Mouse (Mus musculus) ES-E14 (cell line): ENCODE results near the gene Gm4881. TPM values are rescaled to one million over a fixed set of nuclear protein-coding genes. Genes with fewer than 3 reads are reported as not detected.

Experiments used
- DNase-seq: peaks from one replicate; pipeline ENCODE4 v3.0.0-alpha.2; 2013; ENCODE audit warnings: low read depth, low spot score
- H3K27ac ChIP-seq: 2 replicates; pipeline ENCODE4 v1.5.1; 2012; ENCODE audit warnings: low read depth, mild to moderate bottlenecking, low read length, moderate library complexity, mixed read lengths; ENCODE audit not compliant: poor library complexity, insufficient read depth, severe bottlenecking
- H3K36me3 ChIP-seq: 2 replicates; pipeline ENCODE4 v1.6.1; 2012; ENCODE audit warnings: mild to moderate bottlenecking, low read length, moderate library complexity, mixed read lengths; ENCODE audit not compliant: control insufficient read depth, poor library complexity, insufficient read depth, severe bottlenecking
- H3K4me1 ChIP-seq, 2 experiments: fragments of 150-350 bp in 1 of 2; sonication (generic) in 1 of 2; 2 replicates each; pipeline ENCODE4 v1.6.1; 2012; ENCODE audit warnings: low read length in 2 of 2, mild to moderate bottlenecking in 1 of 2, mixed read lengths in 1 of 2; ENCODE audit not compliant: control insufficient read depth in 2 of 2, insufficient read depth in 2 of 2, poor library complexity in 1 of 2
- H3K4me3 ChIP-seq, 2 experiments: fragments of 150-350 bp in 1 of 2; sonication (generic) in 1 of 2; 2 replicates each; pipeline ENCODE4 v1.5.1; 2012; ENCODE audit warnings: low read length in 2 of 2, low read depth in 1 of 2, mild to moderate bottlenecking in 1 of 2, mixed read lengths in 1 of 2; ENCODE audit not compliant: insufficient read depth in 1 of 2, poor library complexity in 1 of 2, severe bottlenecking in 1 of 2
- H3K9ac ChIP-seq: 2 replicates; pipeline ENCODE4 v1.6.1; 2012; ENCODE audit warnings: low read depth, mild to moderate bottlenecking, low read length, mixed read lengths; ENCODE audit not compliant: poor library complexity, insufficient read depth, severe bottlenecking
- H3K9me3 ChIP-seq: fragments of 150-350 bp; sonication (generic); 2 replicates; pipeline ENCODE4 v1.6.1; 2012; ENCODE audit warnings: low read depth, mild to moderate bottlenecking, low read length; ENCODE audit not compliant: control insufficient read depth, insufficient read depth
- CHD2 ChIP-seq: IDR thresholded peaks from 2 replicates; pipeline ENCODE4 v1.6.1; 2014; ENCODE audit warnings: mild to moderate bottlenecking, low read depth, low read length, inconsistent platforms
- HCFC1 ChIP-seq: IDR thresholded peaks from 2 replicates; pipeline ENCODE4 v1.6.1; 2012; ENCODE audit warnings: low read length, inconsistent platforms, borderline replicate concordance; ENCODE audit not compliant: insufficient read depth
- MAFK ChIP-seq: IDR thresholded peaks from 2 replicates; pipeline ENCODE4 v1.6.1; 2014; ENCODE audit warnings: mild to moderate bottlenecking, low read depth, low read length, inconsistent platforms; ENCODE audit not compliant: insufficient read depth
- ZC3H11A ChIP-seq: IDR thresholded peaks from 2 replicates; pipeline ENCODE4 v1.6.1; 2012; ENCODE audit warnings: low read depth, mild to moderate bottlenecking, inconsistent platforms, low read length, borderline replicate concordance
- ZNF384 ChIP-seq: IDR thresholded peaks from 2 replicates; pipeline ENCODE4 v1.6.1; 2012; ENCODE audit warnings: low read depth, low read length, inconsistent platforms
- in situ Hi-C, 2 experiments: fragments of 600-800 bp; cut with MboI; formaldehyde crosslinking; loops; one replicate each; pipeline ENCODE4 v1.15.1; 2025; ENCODE audit warnings: low sequenced_read_pairs in 2 of 2, inconsistent platforms in 1 of 2; ENCODE audit not compliant: unreplicated experiment in 2 of 2
- total RNA-seq: library from RNA; depleted of rRNA; stranded (reverse); fragments of 300-350 nt; gene quantifications from 2 replicates; pipeline ENCODE4 v1.2.3, GENCODE M21; 2012

The Gm4881 gene
- total RNA-seq, 1 experiment, result not detected

DNA sequence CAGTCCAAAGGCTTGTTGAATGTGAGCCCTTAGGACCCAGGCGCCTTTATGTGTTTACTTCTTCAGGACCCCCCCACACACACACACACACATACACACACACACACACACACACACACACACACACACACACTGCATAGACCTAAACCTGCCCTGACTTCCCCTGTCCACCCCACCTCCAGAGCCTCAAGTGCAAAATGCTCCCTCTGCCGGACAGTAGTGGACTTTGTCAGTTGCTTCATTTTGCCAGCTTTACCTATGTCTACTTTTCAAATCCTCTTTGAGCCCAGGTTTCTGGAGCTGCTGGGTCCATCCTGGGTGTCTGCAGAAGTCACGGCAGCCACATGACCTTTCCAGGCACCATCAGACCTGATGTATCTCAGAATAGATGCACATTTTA lies 39.4 kb downstream of the Gm4881 start:
- TF ChIP-seq MAFK (no peak), HCFC1 (no peak), CHD2 (no peak), ZC3H11A (no peak), ZNF384 (no peak)
- Histone ChIP-seq H3K9me3 (no peaks in the 10 kb centered on the region), H3K4me1 (peaks cover 1 to 23% of the 10 kb centered on the region in 2 experiments), H3K27ac (no peak overlapping the region), H3K4me3 (peak overlapping the region; percentile 63 to 93; a peak in 2 of 4 replicates), H3K9ac (no peak overlapping the region), H3K36me3 (peaks cover 14% of the 10 kb centered on the region; the same call in 1 of the 2 replicates)
- no peak for DNase-seq
- in situ Hi-C loops, result no loop called here

DNA sequence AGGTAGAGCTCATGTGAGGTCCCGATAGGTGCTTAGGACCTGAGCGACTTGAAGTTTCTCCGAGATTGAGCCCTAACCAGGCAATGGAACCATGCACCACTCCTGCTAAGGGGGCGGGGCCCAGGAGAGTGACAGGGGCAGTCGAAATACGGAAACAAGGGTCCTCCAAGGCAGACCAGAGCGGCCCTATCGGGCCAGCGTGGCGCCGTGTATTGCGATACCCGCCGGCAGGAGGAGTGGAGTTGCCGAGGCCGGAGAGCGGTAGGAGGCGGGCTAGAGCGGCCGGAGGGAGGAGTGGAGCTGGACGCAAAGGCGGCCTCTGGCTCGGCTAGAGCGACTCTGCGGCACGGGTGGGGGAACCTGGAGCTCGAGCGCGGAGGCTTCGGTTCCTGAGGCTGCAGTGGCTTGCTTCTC lies 40.2 kb downstream of the Gm4881 start:
- Histone ChIP-seq H3K9me3 (no peaks in the 10 kb centered on the region), H3K36me3 (peaks cover 6% of the 10 kb centered on the region; the same call in 1 of the 2 replicates), H3K9ac (peak overlapping the region; percentile 70), H3K27ac (no peak overlapping the region), H3K4me3 (peak overlapping the region; percentile 63 to 93), H3K4me1 (peaks cover 1 to 23% of the 10 kb centered on the region in 2 experiments)
- peak; percentile 92 for DNase-seq
- in situ Hi-C loops, result no loop called here
- no peak for TF ChIP-seq CHD2
- TF ChIP-seq HCFC1, result peak; percentile 74; the same call in 1 of the 2 replicates

DNA sequence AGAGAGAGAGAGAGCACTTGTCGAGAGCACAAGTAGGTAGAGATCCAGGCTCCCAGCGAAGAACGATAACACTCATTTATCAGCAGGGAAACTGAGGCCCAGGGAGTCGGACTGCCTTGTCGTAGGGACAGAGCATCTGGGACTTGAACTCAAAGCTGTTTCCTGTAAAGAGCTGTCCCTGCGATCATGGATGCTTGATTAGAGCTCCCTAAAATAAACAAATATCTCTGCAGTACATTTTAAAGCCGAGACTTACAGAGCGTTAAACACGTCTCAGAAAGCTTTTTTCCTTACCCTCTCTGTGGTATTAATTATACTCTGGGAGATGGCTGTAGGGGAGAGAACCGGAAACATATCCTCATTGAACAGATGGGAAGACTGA lies 40.9 kb downstream of the Gm4881 start:
- no peak overlapping the region for H3K27ac ChIP-seq

DNA sequence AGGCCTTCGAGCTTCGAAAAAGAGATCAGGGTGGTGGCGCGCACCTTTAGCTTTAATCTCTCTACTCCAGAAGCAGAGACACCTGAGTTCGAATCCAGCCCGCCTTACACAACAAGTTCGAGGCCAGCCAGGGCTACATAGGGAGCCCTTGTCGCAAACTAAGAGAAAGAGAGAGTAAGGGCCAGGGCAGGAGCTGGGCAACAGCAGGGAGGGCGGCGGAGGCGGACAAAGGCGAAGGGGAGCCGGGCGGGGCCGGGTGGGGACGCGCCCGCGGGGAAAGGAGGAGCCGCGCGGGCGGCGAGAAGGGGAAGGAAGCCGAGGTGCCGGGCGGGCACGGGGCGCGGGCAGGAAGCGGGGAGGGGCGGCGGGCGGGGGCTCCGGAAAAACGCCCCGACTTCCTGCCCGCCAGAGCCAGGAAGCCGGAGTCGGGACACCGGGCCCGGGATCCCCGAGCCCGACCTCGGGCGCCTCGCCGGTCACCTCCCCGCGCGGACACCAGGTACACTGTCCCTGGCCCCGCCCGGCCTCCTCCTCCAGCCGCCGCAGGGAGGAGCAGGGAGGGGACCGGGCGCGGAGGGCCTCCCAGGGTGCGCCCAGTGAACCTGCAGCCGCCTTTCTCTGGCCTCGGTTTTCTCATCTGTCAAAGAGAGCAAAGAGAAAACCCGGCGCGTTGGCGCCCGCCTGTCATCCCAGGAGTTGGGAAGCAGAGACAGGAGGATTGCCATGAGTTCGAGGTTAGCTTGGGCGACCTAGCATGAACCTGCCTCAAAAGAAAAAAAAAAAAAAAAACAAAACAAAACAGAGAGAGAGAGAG lies 41.5 kb downstream of the Gm4881 start, which contains the start of gene Arhgef1:
Arhgef1 (plus strand) TSS at position 283 of the 814 bp plus-strand sequence.
- DNase-seq, result no peak
- Histone ChIP-seq H3K27ac (no peak within 1 kb of the TSS), H3K4me3 (peak within 1 kb of the TSS; percentile 65 to 93), H3K9ac (peak within 1 kb of the TSS; percentile 50), H3K4me1 (peaks cover 1 to 22% of the 10 kb centered on the region in 2 experiments), H3K36me3 (no peaks in the 10 kb centered on the region), H3K9me3 (no peaks in the 10 kb centered on the region)
- in situ Hi-C loops, result no loop called here
- TF ChIP-seq CHD2 (no peak), ZNF384 (no peak), ZC3H11A (no peak), MAFK (no peak), HCFC1 (no peak)

More for the DNA sequence above, 40.9 kb downstream of the Gm4881 start:
- TF ChIP-seq HCFC1, result no peak
- TF ChIP-seq MAFK, result no peak
- TF ChIP-seq CHD2, result no peak
- TF ChIP-seq ZC3H11A, result no peak
- TF ChIP-seq ZNF384, result no peak
- peaks cover 1% of the 10 kb centered on the region; the same call in 1 of the 2 replicates for H3K36me3 ChIP-seq
- H3K4me1 ChIP-seq, result peaks cover 1 to 24% of the 10 kb centered on the region in 2 experiments
- H3K9ac ChIP-seq, result peak overlapping the region; percentile 45; the same call in 1 of the 2 replicates
- in situ Hi-C loops, result no loop called here
- H3K9me3 ChIP-seq, result no peaks in the 10 kb centered on the region
- no peak for DNase-seq
- peak overlapping the region; percentile 65 to 93; a peak in 3 of 4 replicates for H3K4me3 ChIP-seq
